Mouse (Mus musculus): ENCODE data around the gene Slc26a11.

Gene Slc26a11

DNA sequence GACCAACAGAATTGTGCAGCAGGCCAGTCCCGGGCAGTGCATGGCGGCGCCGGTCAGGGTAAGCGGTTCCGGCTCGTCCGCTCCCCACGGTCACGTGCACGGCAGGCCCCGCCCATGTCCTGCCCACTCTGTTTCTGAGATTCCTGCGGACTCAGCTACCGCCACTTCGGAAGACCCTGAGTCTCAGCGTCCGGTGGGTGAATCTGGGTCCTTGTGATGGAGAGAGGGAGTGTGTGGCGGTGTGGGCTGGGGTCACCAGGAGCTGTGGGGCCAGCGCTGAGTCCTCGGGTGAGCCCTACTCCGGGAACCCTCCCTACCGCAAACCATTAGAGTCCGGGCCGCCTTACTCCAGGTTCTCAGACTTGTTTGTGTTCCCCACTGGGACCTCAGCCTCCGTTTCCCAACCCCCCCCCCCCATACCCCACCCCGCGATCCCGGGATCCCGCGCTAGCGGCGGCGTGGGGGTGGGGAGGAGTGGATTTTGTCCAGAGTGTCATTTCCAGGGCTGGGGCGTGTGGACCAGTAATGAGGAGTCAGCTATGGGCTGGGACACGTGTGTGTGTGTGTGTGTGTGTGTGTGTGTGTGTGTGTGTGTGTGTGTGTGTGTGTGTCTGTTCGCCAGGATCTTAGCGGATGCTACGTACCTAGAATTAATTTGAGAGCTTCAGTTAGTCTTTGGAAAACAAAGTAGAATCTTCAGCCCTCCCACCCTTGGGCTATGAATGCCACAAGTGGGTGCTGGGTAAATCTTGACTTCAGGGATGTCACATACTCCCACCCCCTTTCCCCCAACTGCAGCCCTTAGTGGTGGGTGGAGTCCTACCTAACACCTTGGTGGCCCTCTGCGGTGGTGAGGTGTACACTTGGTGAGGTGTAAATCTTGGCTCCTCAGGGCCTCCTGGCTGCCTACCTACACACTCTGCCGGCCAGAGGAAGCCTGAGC, at the start of gene Slc26a11, which contains the start of gene Sgsh:
Gene Slc26a11, plus strand, starts transcription at position 115 of the 943 bp plus-strand sequence.
Gene Sgsh, minus strand, starts transcription at position 94 of the 943 bp plus-strand sequence.
- DNase-seq (ENCODE audit: low spot score): peak; percentile 95

DNA sequence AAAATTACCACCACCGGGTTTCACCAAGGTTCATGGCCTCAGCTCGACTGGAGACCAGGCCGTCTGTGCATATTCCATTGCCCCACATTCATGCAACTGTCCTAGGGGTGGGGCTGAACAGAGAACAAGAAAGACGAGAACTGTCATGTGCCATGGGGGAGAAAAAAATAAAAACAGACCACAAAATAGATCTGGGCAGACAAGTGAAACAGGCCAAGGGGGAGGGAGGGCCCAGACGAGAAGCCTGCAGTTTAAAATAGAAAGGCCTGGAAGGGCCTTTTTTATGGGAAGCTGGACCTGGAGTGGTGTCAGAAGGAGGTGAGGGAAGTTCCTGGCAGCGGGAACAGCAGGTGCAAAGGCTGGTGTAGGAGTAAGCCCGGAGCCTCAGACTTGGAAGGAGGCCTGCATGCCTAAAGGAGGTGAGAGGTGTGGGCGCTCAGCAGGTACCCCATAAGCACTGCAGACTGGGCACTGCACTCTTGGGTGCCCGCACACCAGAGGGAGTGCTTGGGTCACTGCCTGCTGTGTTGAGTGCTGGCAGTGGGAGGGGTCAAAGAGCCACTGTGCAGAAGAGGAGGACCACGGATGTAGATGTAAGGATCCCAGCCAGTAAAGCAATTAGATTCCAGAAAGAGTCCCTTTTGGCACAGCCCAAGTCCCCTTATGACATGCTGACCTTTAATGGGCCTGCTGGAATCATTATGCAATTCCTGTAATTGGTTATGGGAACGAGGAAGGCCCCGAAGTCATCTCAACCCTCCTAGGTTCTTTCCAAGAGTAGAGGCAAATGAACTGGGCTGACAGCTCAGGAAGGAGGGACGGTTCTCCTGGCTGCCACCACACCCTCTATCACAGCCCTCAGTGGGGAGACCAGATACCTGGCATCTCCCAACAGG, 48.3 kb upstream of the Slc26a11 start:
- DNase-seq (ENCODE audit: low spot score): no peak

DNA sequence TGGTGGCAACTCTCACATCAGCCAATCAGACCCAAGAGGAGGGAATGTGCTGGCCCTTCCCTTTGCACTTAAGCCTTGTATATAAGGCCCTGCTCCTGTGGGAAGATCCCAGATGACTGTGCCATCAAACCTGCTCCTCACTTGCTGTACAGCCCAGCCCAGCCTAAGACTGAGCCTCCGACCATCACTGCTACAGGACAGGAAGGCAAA, 47.8 kb upstream of the Slc26a11 start, which contains the start of gene Card14:
Gene Card14, plus strand, starts transcription at position 111 of the 210 bp plus-strand sequence.
- DNase-seq (ENCODE audit: low spot score): no peak

DNA sequence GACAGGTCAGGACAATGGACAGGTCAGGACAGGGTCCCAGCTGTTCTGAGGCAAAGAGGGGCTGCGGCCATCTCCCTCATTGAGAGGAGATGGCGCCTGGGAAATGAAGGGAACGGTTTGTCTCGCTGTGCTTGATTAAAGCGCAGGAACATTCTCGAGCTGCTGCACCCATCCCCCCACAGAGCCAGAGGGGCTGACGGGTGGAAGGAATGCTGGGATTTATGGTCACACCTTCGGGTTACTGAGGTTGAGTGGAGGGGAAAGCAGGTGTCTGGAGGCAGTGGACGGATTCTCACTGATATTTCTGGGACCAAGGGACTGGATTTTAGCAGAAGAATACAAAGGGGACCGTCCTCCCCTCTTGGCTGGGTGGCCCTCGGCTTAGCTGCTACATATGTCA, 47.4 kb upstream of the Slc26a11 start:
- DNase-seq (ENCODE audit: low spot score): peak; percentile 27

DNA sequence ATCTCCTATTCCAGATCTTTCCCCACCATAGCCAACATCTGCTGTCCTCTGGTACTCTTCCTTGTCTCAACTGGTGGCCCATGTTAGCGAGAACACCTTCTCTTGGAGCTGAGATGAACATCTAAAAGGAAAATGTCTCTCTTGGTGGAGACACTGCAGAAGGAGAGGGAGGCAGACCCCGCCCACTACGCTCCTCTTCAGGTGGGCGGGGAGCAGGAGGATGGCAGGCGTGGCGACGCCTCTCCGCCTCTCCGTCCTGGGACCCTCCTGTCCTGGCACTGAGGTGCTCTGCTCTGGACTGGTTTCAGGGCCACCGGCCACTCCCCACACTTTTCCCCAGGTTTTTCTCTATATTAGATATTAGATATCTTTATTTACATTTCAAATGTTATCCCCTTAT, 44.7 kb upstream of the Slc26a11 start:
- no peak for DNase-seq (ENCODE audit: low spot score)

DNA sequence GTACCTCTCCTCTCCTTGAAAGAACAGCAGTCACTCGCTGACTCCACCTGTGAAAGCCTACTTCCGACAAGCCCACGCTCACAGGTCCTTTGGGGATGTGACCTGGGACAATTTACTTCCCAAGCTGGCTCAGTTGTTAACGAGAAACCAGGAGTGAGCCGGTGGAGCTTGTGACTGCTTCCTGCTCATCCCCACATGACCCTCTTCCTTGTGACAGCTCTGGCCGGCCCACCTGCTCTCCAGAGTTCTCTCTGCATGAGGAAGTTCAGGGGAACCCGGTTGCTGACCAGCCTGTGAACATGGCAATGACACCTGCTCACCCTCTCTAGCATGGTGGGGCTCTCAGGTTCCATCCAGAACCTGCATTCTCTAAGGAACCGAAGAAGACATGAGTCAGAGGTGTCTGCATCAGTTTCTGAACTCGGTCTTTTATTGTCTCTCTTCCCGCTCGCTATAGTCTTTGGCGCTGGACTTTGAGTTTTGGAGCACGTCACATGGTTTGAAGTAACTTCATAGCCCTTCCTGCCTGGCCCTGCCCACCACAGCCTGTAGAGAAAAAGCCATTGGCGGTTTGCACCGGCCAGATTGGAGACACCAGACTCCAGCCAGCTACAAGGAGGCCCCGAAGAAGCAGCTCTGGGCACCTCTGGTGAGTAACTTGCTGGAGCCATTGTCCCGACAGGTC, 41.0 kb upstream of the Slc26a11 start:
- DNase-seq (ENCODE audit: low spot score): no peak

GRCm38 (mm10) chr11:119316720-119317119, 38.6 kb upstream of the Slc26a11 start:
- DNase-seq (ENCODE audit: low spot score): no peak

GRCm38 (mm10) chr11:119322521-119322920, 32.8 kb upstream of the Slc26a11 start:
- no peak for DNase-seq (ENCODE audit: low spot score)

DNA sequence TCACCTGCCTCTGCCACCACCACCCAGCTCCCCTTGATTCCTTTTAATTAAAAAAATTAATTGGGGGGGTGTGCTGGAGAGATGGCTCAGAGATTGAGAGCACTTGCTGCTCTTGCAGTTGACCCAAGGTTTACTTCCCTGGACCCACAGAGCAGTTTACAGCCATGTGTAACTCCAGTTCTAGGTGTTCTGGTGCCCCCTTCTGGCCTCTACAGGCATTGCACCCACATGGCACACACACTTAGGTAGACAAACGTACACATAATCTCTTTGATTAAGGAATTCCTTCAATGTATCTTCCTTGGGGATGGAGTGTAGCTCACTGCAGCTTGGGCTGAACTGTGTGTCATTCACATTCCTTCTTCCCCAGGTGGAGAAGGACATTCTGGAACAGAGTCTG, 30.3 kb upstream of the Slc26a11 start:
- no peak for DNase-seq (ENCODE audit: low spot score)

GRCm38 (mm10) chr11:119330592-119330991, 24.8 kb upstream of the Slc26a11 start:
- DNase-seq (ENCODE audit: low spot score): no peak

GRCm38 (mm10) chr11:119331970-119332369, 23.4 kb upstream of the Slc26a11 start:
- no peak for DNase-seq (ENCODE audit: low spot score)

GRCm38 (mm10) chr11:119338271-119339059, 16.9 kb upstream of the Slc26a11 start:
- no peak for DNase-seq (ENCODE audit: low spot score)

GRCm38 (mm10) chr11:119339179-119339578, 16.2 kb upstream of the Slc26a11 start:
- DNase-seq (ENCODE audit: low spot score): no peak

- peak; percentile 93 for DNase-seq (ENCODE audit: low spot score)
Observed at GRCm38 (mm10) chr11:119339637-119340036, 15.7 kb upstream of the Slc26a11 start.

DNA sequence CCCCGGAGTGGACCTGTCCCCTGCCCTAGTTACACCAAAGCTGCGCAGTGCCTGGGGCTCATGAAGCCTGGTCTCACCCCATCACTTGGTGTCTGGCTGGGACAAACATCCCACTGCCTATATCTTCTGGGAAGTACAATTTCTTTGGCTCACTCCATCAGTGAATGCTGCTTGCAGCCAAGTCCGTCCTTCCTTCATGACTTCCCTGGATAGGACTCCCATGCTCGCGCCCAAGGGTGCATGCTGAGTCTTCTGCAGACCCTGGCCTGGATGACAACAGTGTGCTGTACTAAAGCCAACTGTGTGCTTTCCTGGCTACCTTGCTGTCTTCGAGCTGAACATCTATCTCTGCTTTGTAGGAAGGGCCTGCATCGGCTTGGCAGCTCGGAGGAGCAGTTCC, 11.2 kb upstream of the Slc26a11 start:
- no peak for DNase-seq (ENCODE audit: low spot score)

DNA sequence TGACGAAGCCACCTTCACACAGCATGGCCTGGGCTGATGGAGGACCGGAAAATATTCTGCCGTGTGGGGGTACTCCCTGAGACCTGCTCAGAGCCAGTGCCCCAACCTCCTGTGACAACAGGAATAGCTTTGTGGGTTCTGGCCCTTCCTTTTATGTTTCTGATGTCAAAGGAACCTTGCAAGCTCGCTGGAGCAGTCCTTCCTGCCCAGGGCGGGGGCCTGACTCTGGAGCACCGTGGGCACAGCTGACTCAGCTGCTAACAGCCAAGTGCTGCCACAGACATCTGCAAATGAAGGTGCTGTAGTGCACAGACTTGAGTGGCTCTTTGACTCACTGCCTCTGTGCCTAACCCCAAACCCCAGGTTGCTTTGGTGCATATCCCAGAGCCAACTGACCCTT, 10.5 kb upstream of the Slc26a11 start:
- DNase-seq (ENCODE audit: low spot score): no peak

DNA sequence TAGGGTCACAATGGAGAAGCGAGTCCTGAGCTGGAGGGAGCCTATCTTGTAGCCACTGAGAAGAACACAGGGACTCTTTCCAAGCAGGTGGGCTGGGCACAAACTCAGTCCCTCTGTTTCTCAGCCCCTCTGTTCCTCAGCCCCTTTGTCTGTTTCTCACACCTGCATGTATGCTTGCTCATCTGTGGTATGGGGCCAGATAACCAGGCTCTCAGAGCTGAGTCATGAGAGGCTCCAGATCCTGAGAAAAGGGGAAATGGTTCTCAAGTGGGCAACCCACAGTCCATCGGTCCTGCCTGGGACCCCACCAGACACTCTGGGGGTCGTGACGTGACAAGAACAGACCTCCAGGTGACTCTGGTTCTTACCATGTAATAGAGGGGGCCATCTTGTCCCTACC, 8.2 kb upstream of the Slc26a11 start:
- no peak for DNase-seq (ENCODE audit: low spot score)

GRCm38 (mm10) chr11:119352113-119352512, 3.2 kb upstream of the Slc26a11 start:
- no peak for DNase-seq (ENCODE audit: low spot score)

DNA sequence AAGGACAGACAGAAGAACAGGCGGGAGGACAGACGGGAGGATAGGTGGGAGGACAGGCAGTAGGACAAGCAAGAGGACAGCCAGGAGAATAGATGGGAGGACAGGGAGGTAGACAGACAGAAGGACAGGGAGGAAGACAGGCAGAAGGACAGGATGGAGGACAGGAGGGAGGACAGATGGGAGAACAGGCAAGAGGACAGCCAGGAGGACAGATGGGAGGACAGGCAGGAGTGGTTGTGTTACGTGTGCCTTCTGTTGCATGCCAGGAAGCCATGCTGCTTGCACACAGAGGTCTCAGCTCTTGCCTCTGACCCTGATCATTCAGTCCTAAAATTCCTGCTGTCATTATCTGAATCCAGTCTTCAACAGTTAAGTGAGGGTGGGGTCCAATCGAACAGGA, 1.4 kb upstream of the Slc26a11 start:
- no peak for DNase-seq (ENCODE audit: low spot score)

DNA sequence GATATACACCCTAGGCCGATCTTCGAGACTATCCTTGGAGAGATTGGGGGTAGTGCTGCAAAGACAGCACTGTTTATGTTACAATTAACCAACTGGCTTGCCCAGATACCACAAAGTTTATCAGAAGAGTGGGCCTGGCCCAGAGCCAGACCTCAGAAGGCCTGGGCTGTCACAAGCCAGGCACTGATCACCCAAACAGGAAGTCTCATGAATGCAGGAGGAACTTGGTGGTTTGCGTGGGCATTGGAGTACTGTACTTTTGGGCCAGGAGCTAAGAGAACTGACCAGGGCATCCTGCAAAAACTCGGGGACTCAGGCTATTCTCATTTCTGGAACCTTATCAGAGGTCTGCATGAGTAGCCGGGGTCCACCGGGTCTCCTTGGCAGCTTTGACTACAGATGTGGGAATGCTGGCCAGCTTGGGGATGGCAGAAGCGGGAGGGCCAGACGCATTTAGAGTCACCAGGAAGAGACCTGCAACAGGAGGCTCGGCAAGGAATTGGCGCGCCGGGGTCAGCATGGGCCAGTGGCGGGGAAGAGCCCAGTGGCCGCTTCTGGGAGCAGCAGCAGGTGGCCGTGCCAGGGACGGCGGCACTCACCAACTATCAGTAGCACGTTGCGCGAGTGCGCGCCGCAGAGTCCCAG, 437 bp upstream of the Slc26a11 start:
- no peak for DNase-seq (ENCODE audit: low spot score)

DNA sequence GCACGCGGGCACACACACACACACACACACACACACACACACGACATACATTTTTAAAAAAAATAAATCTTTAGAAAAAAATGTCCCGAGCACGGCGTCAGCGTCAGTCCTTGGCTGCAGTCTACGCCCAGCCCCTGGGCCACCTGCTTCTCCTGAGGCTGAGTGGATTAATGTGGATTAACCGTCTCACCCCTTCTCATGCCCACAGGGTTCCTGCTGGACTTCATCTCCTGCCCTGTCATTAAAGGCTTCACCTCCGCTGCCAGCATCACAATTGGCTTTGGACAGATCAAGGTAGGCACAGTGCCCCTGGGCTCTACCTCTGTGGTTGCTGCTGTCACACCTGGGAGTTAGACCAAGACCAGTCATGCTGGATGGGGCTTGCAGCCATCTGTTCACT, 3.7 kb downstream of the Slc26a11 start:
- DNase-seq (ENCODE audit: low spot score): no peak

All from embryo, embryonic 10 days (tissue).